Mouse (Mus musculus) heart, adult 2 months (tissue): ENCODE results near the gene Map3k5. TPM values are rescaled to one million over a fixed set of nuclear protein-coding genes. Genes with fewer than 3 reads are reported as not detected.

Source experiments
- DNase-seq, 2 experiments: peaks; one replicate each; pipeline ENCODE4 v3.0.0; 2021
- H3K27ac ChIP-seq: fragments of 200-600 bp; 2 replicates; pipeline ENCODE4 v1.8.1; 2022
- H3K27me3 ChIP-seq: fragments of 200-500 bp; 2 replicates; pipeline ENCODE4 v1.6.1; 2012; ENCODE audit warnings: mild to moderate bottlenecking, low read length, inconsistent platforms, mixed read lengths; ENCODE audit not compliant: control insufficient read depth, insufficient read depth
- H3K36me3 ChIP-seq: fragments of 200-500 bp; 2 replicates; pipeline ENCODE4 v1.6.1; 2012; ENCODE audit warnings: low read length, inconsistent platforms; ENCODE audit not compliant: control insufficient read depth, insufficient read depth
- H3K4me1 ChIP-seq: fragments of 200-500 bp; 2 replicates; pipeline ENCODE4 v1.6.1; 2011; ENCODE audit warnings: low read length; ENCODE audit not compliant: control insufficient read depth, insufficient read depth
- H3K4me3 ChIP-seq: fragments of 200-600 bp; 2 replicates; pipeline ENCODE4 v1.8.1; 2022
- H3K79me2 ChIP-seq: fragments of 200-500 bp; replicated peaks from 2 replicates; pipeline ENCODE4 v1.6.1; 2012; ENCODE audit warnings: mild to moderate bottlenecking, inconsistent platforms, low read length, moderate library complexity, mixed read lengths; ENCODE audit not compliant: control insufficient read depth, insufficient read depth
- H3K9ac ChIP-seq: fragments of 200-500 bp; 2 replicates; pipeline ENCODE4 v1.6.1; 2012; ENCODE audit warnings: low read depth, mild to moderate bottlenecking, control low read depth, inconsistent platforms, low read length, mixed read lengths
- CTCF ChIP-seq: fragments of 200-600 bp; IDR thresholded peaks from 2 replicates; pipeline ENCODE4 v1.8.1; 2022; ENCODE audit warnings: antibody characterized with exemption, mild to moderate bottlenecking, moderate library complexity
- EP300 ChIP-seq: fragments of 200-500 bp; IDR thresholded peaks from 2 replicates; pipeline ENCODE4 v1.6.1; 2011; ENCODE audit warnings: low read depth, low read length, control low read depth; ENCODE audit not compliant: insufficient read depth
- POLR2A ChIP-seq: fragments of 200-500 bp; IDR thresholded peaks from 2 replicates; pipeline ENCODE4 v1.6.1; 2011; ENCODE audit warnings: mild to moderate bottlenecking, low read depth, low read length, control low read depth; ENCODE audit not compliant: insufficient read depth
- WGBS: fragments of 180-500 bp; shearing (Covaris S2); methylation state at CpG from one replicate; pipeline ENCODE4 v1.1.7; 2018; 5-methylcytosine and 5-hydroxymethylcytosine counted together
- intact Hi-C: fragments of 180-260 bp; cut with DNase I; formaldehyde crosslinking; loops from one replicate; pipeline ENCODE4 v1.15.1; 2025
- polyA plus RNA-seq: library from polyadenylated mRNA; depleted of rRNA; stranded (reverse); fragments of >200 nt; gene quantifications from 2 replicates; pipeline ENCODE4 v1.2.3, GENCODE M21; 2012
- total RNA-seq, 2 experiments: library from RNA; stranded (reverse); gene quantifications; 2 replicates each; pipeline ENCODE4 v1.2.3; 2021

Map3k5 gene
- total and polyA plus RNA-seq, 3 experiments: 7.6 to 45.3 (median 42.6) TPM

DNA sequence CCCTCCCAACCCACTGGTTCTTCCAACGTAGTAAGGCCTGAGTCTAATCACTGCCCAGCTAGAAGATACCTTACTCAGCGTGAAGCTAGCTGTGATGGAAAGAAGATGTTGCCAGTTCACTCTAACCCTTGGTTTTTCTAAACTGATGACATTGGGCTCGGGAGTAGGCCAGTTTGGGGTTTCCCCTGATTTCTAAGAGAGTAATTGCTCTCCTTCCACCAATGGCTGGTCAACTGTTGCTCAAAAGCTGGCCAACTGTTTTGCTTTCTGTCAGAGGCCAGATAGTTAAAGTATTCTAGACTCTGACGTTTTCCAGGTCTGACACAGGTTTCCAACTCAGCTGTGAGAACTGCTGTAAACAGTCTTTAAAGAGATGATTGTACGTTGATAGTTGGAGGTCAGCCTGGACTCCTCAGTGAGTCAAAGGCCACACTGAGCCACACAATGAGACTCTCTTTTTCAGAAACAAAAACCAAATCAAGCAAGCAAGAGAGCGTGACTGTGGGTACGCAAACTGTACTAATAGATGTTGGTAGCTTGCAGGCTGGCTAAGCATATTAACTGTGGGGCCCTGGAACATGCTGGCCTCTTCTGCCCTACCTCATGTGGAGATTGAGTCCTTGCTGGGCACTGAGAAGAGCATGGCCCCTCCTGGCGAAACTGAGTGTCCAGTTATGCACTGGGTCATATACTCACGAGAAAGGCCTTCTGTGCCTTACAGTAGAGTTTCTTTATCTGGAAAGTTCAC lies 2.9 kb downstream of the Map3k5 start:
- intact Hi-C loops: no loop called here
- Histone ChIP-seq H3K27me3 (no peaks in the 10 kb centered on the region), H3K27ac (peak overlapping the region; percentile 91), H3K4me1 (peaks cover 29% of the 10 kb centered on the region), H3K4me3 (no peak overlapping the region), H3K36me3 (peaks cover 17% of the 10 kb centered on the region; the same call in 1 of the 2 replicates), H3K9ac (no peak overlapping the region), H3K79me2 (0 out of 2 replicates have a peak, but pooled peaks cover 2% of the 10 kb centered on the region)
- WGBS: 49% methylated on average over 9 of the region's 9 CpGs
- DNase-seq: no peak
- TF ChIP-seq CTCF (no peak), POLR2A (no peak), EP300 (no peak)

DNA sequence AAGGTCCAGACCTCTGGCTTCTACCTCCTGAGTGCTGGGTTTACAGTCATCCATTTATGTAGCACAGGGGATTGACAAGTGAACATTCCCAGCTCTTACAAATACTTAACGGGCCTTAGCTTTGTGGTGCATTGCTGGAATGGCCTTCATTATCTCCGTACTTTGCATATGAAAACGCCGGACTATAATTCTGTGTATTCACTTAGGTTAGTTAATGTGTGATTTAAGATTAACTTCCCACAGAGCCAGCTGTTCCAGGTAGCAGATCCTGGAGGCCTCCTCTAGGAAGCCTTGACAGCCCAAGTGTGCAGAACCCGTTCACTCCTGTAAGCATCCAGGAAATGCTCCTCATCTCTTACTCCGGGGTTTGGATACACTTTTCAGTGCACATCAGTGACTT lies 4.5 kb downstream of the Map3k5 start:
- no peak for DNase-seq
- Histone ChIP-seq H3K4me1 (peaks cover 29% of the 10 kb centered on the region), H3K9ac (no peak overlapping the region), H3K79me2 (0 out of 2 replicates have a peak, but pooled peaks cover 2% of the 10 kb centered on the region), H3K27ac (peak overlapping the region; percentile 86; the same call in 1 of the 2 replicates), H3K4me3 (no peak overlapping the region), H3K27me3 (no peaks in the 10 kb centered on the region), H3K36me3 (peaks cover 17% of the 10 kb centered on the region; the same call in 1 of the 2 replicates)
- intact Hi-C loops: no loop called here
- TF ChIP-seq CTCF (no peak), POLR2A (no peak), EP300 (no peak)
- 66% methylated on average over 6 of the region's 6 CpGs for WGBS

- H3K9ac ChIP-seq: no peak overlapping the region
- TF ChIP-seq POLR2A: no peak
- TF ChIP-seq CTCF: no peak
- 0 out of 2 replicates have a peak, but pooled peaks have one; percentile 41 for TF ChIP-seq EP300
- H3K4me1 ChIP-seq: peaks cover 29% of the 10 kb centered on the region
- intact Hi-C loops: no loop called here
- 0 out of 2 replicates have a peak, but pooled peaks cover 2% of the 10 kb centered on the region for H3K79me2 ChIP-seq
- H3K27ac ChIP-seq: peak overlapping the region; percentile 86
- 35% methylated on average over 8 of the region's 8 CpGs for WGBS
- H3K4me3 ChIP-seq: no peak overlapping the region
- no peaks in the 10 kb centered on the region for H3K27me3 ChIP-seq
- H3K36me3 ChIP-seq: peaks cover 17% of the 10 kb centered on the region; the same call in 1 of the 2 replicates
- DNase-seq: peak in 1 of 2 experiments; percentile 57
Measured at GRCm38 (mm10) chr10:19939282-19939705, 5.0 kb downstream of the Map3k5 start.

- TF ChIP-seq POLR2A (no peak), CTCF (no peak), EP300 (no peak)
Measured at GRCm38 (mm10) chr10:19940127-19940526, 5.9 kb downstream of the Map3k5 start.

GRCm38 (mm10) chr10:19940626-19941025 lies 6.4 kb downstream of the Map3k5 start:
- no peak for TF ChIP-seq CTCF
- no peak for TF ChIP-seq EP300
- no peak for TF ChIP-seq POLR2A
- H3K4me3 ChIP-seq: no peak overlapping the region
- WGBS: 46% methylated on average over 8 of the region's 8 CpGs
- peaks cover 3% of the 10 kb centered on the region; the same call in 1 of the 2 replicates for H3K79me2 ChIP-seq
- peaks cover 29% of the 10 kb centered on the region for H3K4me1 ChIP-seq
- no peak for DNase-seq
- H3K27me3 ChIP-seq: no peaks in the 10 kb centered on the region
- no peak overlapping the region for H3K9ac ChIP-seq
- H3K36me3 ChIP-seq: peaks cover 20% of the 10 kb centered on the region
- peak overlapping the region; percentile 86 for H3K27ac ChIP-seq
- intact Hi-C loops: no loop called here

More at GRCm38 (mm10) chr10:19940127-19940526, 5.9 kb downstream of the Map3k5 start:
- Histone ChIP-seq H3K4me3 (no peak overlapping the region), H3K36me3 (peaks cover 19% of the 10 kb centered on the region; the same call in 1 of the 2 replicates), H3K4me1 (peaks cover 29% of the 10 kb centered on the region), H3K27ac (peak overlapping the region; percentile 86), H3K27me3 (no peaks in the 10 kb centered on the region), H3K9ac (no peak overlapping the region), H3K79me2 (peaks cover 3% of the 10 kb centered on the region; the same call in 1 of the 2 replicates)
- intact Hi-C loops: no loop called here
- 81% methylated on average over 7 of the region's 7 CpGs for WGBS
- DNase-seq: no peak

GRCm38 (mm10) chr10:19941063-19941462 lies 6.8 kb downstream of the Map3k5 start:
- Histone ChIP-seq H3K4me3 (no peak overlapping the region), H3K9ac (no peak overlapping the region), H3K79me2 (peaks cover 3% of the 10 kb centered on the region; the same call in 1 of the 2 replicates), H3K36me3 (peaks cover 20% of the 10 kb centered on the region), H3K27ac (peak overlapping the region; percentile 86), H3K4me1 (peaks cover 29% of the 10 kb centered on the region), H3K27me3 (no peaks in the 10 kb centered on the region)
- WGBS: 11% methylated on average over 6 of the region's 6 CpGs
- intact Hi-C loops: no loop called here
- TF ChIP-seq POLR2A (peak; percentile 43; the same call in 1 of the 2 replicates), EP300 (peak; percentile 93), CTCF (peak; percentile 44)
- DNase-seq: peak; percentile 73 to 85
